Mouse (Mus musculus) kidney, adult 2 months (tissue): ENCODE data around the gene Mbtps1. TPM values are rescaled to one million over a fixed set of nuclear protein-coding genes. Genes with fewer than 3 reads are reported as not detected.

Experiments
- DNase-seq: peaks from one replicate; pipeline ENCODE4 v3.0.0; 2021
- H3K27ac ChIP-seq: fragments of 200-500 bp; 2 replicates; pipeline ENCODE4 v1.5.1; 2012; ENCODE audit warnings: low read depth, low read length, control low read depth, inconsistent platforms; ENCODE audit not compliant: insufficient read depth
- H3K27me3 ChIP-seq: fragments of 200-500 bp; replicated peaks from 2 replicates; pipeline ENCODE4 v1.6.1; 2012; ENCODE audit warnings: mild to moderate bottlenecking, moderate library complexity, low read length, inconsistent platforms; ENCODE audit not compliant: control insufficient read depth, insufficient read depth
- H3K36me3 ChIP-seq: fragments of 200-500 bp; 2 replicates; pipeline ENCODE4 v1.6.1; 2012; ENCODE audit warnings: mild to moderate bottlenecking, moderate library complexity, low read length, inconsistent platforms; ENCODE audit not compliant: control insufficient read depth, insufficient read depth
- H3K4me1 ChIP-seq: fragments of 200-500 bp; 2 replicates; pipeline ENCODE4 v1.6.1; 2011; ENCODE audit warnings: low read length; ENCODE audit not compliant: control insufficient read depth, insufficient read depth
- H3K4me3 ChIP-seq: fragments of 200-500 bp; 2 replicates; pipeline ENCODE4 v1.5.1; 2011; ENCODE audit warnings: mild to moderate bottlenecking, low read depth, low read length, control low read depth; ENCODE audit not compliant: insufficient read depth
- CTCF ChIP-seq: fragments of 200-500 bp; conservative IDR thresholded peaks from 2 replicates; pipeline ENCODE4 v1.5.1; 2011; ENCODE audit warnings: low read depth, mild to moderate bottlenecking, control low read depth, low read length, moderate library complexity, mixed read lengths; ENCODE audit not compliant: insufficient read depth, insufficient read length
- POLR2A ChIP-seq: fragments of 200-500 bp; IDR thresholded peaks from one replicate; pipeline ENCODE4 v1.6.1; 2011; ENCODE audit warnings: low read depth, low read length, control low read depth
- WGBS: fragments of 180-500 bp; shearing (Covaris S2); methylation state at CpG from one replicate; pipeline ENCODE4 v1.1.7; 2018; 5-methylcytosine and 5-hydroxymethylcytosine counted together
- polyA plus RNA-seq: library from polyadenylated mRNA; depleted of rRNA; stranded (reverse); fragments of >200 nt; gene quantifications from 2 replicates; pipeline ENCODE4 v1.2.3, GENCODE M21; 2012; rRNA removed

Gene Mbtps1
- polyA plus RNA-seq, 1 experiment, result 58.0 TPM

- no peaks in the 10 kb centered on the region for H3K36me3 ChIP-seq
- no peaks in the 10 kb centered on the region for H3K4me1 ChIP-seq
- H3K27me3 ChIP-seq, result no peaks in the 10 kb centered on the region
- H3K27ac ChIP-seq, result no peak overlapping the region
- WGBS, result 22% methylated on average over 5 of the region's 5 CpGs
- H3K4me3 ChIP-seq, result no peak overlapping the region
- no peak for DNase-seq
- TF ChIP-seq CTCF (no peak), POLR2A (no peak)
These were observed 79.9 kb downstream of the Mbtps1 start for GRCm38 (mm10) chr8:119478684-119479083.

DNA sequence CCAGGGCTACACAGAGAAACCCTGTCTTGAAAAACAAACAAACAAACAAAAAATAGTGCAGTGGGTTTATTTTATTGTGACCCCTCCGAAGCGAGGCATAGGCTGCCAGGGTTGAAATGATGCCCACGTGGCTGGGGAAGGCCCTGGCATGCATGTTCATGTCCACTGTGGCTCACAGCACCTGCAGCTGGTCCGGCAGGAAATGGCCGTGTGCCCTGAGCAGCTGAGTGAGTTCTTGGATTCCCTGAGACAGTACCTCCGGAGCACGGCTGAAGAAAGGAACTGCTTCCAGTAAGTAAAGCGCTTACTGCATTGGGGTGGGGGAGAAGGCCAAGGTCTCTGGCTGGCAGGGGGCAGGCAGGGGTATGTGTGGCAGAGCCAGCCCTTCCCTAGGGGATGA, 90.4 kb downstream of the Mbtps1 start:
- WGBS, result 84% methylated on average over 8 of the region's 8 CpGs
- Histone ChIP-seq H3K4me3 (no peak overlapping the region), H3K36me3 (no peaks in the 10 kb centered on the region), H3K27me3 (no peaks in the 10 kb centered on the region), H3K4me1 (no peaks in the 10 kb centered on the region), H3K27ac (no peak overlapping the region)
- TF ChIP-seq POLR2A (no peak), CTCF (no peak)
- DNase-seq, result no peak

DNA sequence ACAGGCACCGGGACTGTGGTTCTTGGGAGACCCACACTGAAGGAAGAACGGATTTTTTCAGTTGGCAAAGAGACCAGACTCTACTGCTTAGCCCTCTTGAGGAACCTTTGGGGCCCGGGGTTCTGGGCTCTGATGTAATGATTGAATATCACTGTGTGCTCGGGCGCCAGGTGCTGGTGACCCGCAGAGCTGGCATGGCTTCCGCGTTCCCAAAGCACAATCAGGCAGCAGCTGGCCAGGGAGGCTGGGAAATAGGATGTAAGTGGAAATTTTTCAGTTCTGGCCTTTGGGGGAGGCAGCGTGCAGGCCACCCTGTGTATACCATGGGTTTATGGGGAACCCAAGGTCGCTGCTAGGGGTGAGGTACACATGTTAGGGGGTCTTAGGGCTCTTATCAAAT, 91.7 kb downstream of the Mbtps1 start:
- no peaks in the 10 kb centered on the region for H3K36me3 ChIP-seq
- WGBS, result 78% methylated on average over 10 of the region's 10 CpGs
- no peak for DNase-seq
- H3K4me1 ChIP-seq, result no peaks in the 10 kb centered on the region
- TF ChIP-seq CTCF, result no peak
- H3K27me3 ChIP-seq, result no peaks in the 10 kb centered on the region
- no peak overlapping the region for H3K4me3 ChIP-seq
- H3K27ac ChIP-seq, result no peak overlapping the region

DNA sequence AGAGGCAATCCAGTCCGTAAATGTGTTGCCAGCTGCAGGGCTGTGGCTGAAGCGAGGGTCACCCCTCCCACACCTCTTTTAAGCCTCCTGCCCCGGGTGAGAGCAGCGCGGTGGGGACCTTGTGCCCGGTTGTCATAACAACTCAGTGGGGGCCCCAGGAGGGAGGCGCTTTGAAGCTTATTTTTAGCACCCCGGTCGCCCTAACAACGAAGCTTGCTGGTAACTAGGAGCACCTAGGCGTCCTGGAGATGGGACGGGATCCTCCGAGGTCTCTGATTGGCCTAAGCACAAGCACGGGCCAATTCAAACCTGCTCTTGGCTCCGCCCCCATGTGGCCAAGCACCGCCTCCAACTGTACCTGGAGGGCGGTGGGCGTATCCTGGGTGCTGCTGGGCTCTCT, 92.4 kb downstream of the Mbtps1 start:
- Histone ChIP-seq H3K36me3 (no peaks in the 10 kb centered on the region), H3K27me3 (no peaks in the 10 kb centered on the region), H3K4me3 (no peak overlapping the region), H3K4me1 (no peaks in the 10 kb centered on the region), H3K27ac (no peak overlapping the region)
- no peak for DNase-seq
- TF ChIP-seq CTCF (no peak), POLR2A (no peak)
- 6% methylated on average over 18 of the region's 18 CpGs for WGBS

- H3K4me1 ChIP-seq, result no peaks in the 10 kb centered on the region
- H3K27ac ChIP-seq, result no peak overlapping the region
- no peak overlapping the region for H3K4me3 ChIP-seq
- no peak for DNase-seq
- TF ChIP-seq POLR2A, result no peak
- TF ChIP-seq CTCF, result no peak
- no peaks in the 10 kb centered on the region for H3K36me3 ChIP-seq
- 47% methylated on average over 7 of the region's 7 CpGs for WGBS
- H3K27me3 ChIP-seq, result no peaks in the 10 kb centered on the region
These were observed 94.8 kb downstream of the Mbtps1 start for GRCm38 (mm10) chr8:119463709-119464108.

DNA sequence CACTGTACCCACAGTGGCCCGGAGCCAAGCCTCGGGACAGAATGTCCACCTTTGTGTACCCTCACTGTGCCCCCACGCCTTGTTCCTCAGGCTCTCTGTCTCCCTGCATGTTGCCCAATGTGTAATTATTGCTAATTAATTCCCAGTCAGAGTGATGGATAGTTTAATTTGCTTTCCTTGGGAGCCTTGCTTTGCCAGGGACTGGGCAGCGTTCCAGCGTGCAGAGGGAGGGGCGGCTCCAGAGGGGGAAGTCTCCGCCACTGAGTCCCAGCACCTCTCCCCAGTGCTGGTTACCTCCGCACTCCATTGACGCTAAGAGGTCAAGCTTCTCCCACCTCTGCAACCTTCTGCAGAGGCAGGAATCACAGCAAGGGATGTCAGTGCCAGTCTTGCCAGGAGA, 97.2 kb downstream of the Mbtps1 start:
- no peaks in the 10 kb centered on the region for H3K4me1 ChIP-seq
- no peak overlapping the region for H3K27ac ChIP-seq
- 33% methylated on average over 9 of the region's 9 CpGs for WGBS
- H3K27me3 ChIP-seq, result no peaks in the 10 kb centered on the region
- H3K36me3 ChIP-seq, result no peaks in the 10 kb centered on the region
- TF ChIP-seq POLR2A (no peak), CTCF (no peak)
- no peak overlapping the region for H3K4me3 ChIP-seq
- DNase-seq, result no peak

DNA sequence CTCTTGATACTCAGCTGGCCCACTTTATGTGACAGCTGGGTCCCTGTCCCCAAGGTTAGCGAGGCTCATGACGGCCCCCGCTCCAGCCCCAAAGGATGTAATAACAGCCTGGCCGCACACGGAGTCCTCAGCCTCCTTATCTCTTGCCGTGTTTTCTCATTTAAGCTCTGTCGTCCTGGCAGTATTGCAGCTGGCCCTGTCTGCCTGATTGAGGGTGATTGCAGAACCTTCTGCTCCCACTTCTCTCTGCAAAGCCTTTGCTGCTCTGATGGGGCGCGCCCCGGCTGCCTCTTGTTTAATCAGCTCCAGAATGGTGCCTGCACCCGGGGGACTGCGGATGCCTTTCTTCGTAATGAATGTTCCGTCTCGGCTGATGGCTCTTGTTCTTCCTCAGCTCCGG, 98.8 kb downstream of the Mbtps1 start:
- Histone ChIP-seq H3K4me3 (no peak overlapping the region), H3K4me1 (no peaks in the 10 kb centered on the region), H3K36me3 (no peaks in the 10 kb centered on the region), H3K27me3 (no peaks in the 10 kb centered on the region), H3K27ac (no peak overlapping the region)
- DNase-seq, result no peak
- WGBS, result 23% methylated on average over 16 of the region's 16 CpGs
- no peak for TF ChIP-seq CTCF
- no peak for TF ChIP-seq POLR2A

Other genes with a start within 250 kb of the Mbtps1 start
- gene Hsbp1, start 214.2 kb downstream of the Mbtps1 start, polyA plus RNA-seq, result 161 and 203 TPM in 2 replicates
- 48.2 and 55.6 TPM in 2 replicates for gene Mlycd, start 163.9 kb downstream of the Mbtps1 start, polyA plus RNA-seq
- gene Osgin1, start 124.6 kb downstream of the Mbtps1 start, polyA plus RNA-seq, result 115 and 194 TPM in 2 replicates
- gene Necab2, start 112.0 kb downstream of the Mbtps1 start, polyA plus RNA-seq, result 0.07 and 0.11 TPM in 2 replicates
- gene Slc38a8, start 57.0 kb downstream of the Mbtps1 start, polyA plus RNA-seq, result 0.08 TPM in 1 of 2 replicates, not detected in the other
- 20.0 and 23.1 TPM in 2 replicates for gene Hsdl1, start 16.4 kb upstream of the Mbtps1 start, polyA plus RNA-seq
- gene Dnaaf1, start 16.5 kb upstream of the Mbtps1 start, polyA plus RNA-seq, result 0.42 and 0.57 TPM in 2 replicates
- 10.2 and 12.8 TPM in 2 replicates for gene Taf1c, start 46.5 kb upstream of the Mbtps1 start, polyA plus RNA-seq
- gene Adad2, start 54.0 kb upstream of the Mbtps1 start, polyA plus RNA-seq, result not detected in 2 replicates
- 0.56 and 0.58 TPM in 2 replicates for gene Kcng4, start 76.9 kb upstream of the Mbtps1 start, polyA plus RNA-seq
- gene Wfdc1, start 107.6 kb upstream of the Mbtps1 start, polyA plus RNA-seq, result 8.4 and 11.8 TPM in 2 replicates
- 0.24 and 0.52 TPM in 2 replicates for gene Atp2c2, start 141.3 kb upstream of the Mbtps1 start, polyA plus RNA-seq
- gene Tldc1, start 219.7 kb upstream of the Mbtps1 start, polyA plus RNA-seq, result 11.6 and 12.6 TPM in 2 replicates